Mouse (Mus musculus) brain, embryonic 14.5 days (tissue): ENCODE data around the gene Fam43a.

Experiments
- CTCF ChIP-seq: fragments of 200-500 bp; IDR thresholded peaks from 2 replicates; pipeline ENCODE4 v1.5.1; 2012; ENCODE audit warnings: inconsistent platforms, mild to moderate bottlenecking, moderate library complexity, borderline replicate concordance; ENCODE audit not compliant: insufficient read depth, insufficient read length; ENCODE audit errors: extremely low read depth
- POLR2A ChIP-seq: fragments of 200-500 bp; IDR thresholded peaks from 2 replicates; pipeline ENCODE4 v1.6.1; 2012; ENCODE audit warnings: mild to moderate bottlenecking, inconsistent platforms, borderline replicate concordance; ENCODE audit not compliant: poor library complexity, insufficient read depth, insufficient read length, severe bottlenecking; ENCODE audit errors: extremely low read depth

- TF ChIP-seq POLR2A: no peak
- no peak for TF ChIP-seq CTCF
Measured at GRCm38 (mm10) chr16:30638586-30638985, 39.1 kb downstream of the Fam43a start.
